Mouse (Mus musculus): ENCODE results near the gene Bicra. TPM values are rescaled to one million over a fixed set of nuclear protein-coding genes. Genes with fewer than 3 reads are reported as not detected.

Gene Bicra
- polyA plus RNA-seq, 1 experiment from 2014 or later: 1.6 TPM

DNA sequence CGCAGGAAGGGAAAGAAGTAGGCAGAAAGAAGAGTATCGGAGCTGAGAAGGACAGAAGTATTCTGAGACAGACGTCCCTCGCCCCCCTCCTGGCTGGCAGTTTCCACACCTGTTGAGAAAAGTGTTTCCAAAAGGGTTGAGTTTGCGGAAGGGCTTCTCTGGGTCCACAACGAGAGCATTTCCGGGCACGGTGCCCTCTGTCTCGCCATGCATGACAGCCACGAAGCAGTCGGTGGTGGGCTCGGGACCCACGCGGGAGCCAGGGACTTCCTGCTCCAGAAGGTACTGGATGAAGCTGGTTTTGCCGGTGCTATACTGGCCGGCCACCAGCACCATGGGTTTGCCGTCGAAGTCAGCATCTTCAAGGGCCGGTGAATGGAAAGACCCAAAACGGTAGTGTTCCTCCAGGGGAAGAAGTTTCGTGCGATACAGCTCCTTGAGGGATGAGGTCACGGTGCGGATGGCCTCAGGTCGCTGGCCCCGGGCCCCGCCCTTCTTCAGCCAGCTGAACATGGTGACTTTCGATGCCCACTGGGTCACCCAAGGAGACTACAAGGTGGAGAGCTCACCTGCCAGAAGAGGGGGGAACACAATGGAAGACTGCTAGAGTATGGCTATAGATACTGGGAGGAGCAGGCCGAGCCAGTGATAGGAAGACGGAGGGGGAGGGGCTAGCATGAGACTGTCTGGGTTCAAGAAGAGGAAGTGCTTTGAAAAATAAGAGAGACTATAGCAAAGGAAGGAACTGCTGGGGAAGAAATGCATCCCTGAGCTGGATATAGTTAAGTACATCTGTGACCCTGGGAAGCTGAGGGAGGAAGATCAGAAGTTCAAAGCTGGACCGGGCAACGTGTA is 83.7 kb downstream of the Bicra start:
- Histone ChIP-seq H3K4me2 (replicated peaks; ENCODE audit: low read depth) (peak overlapping the region; percentile 9; the same call in 1 of the 2 replicates), H3K9ac (ENCODE audit: low read depth, low read length) (no peak overlapping the region), H3K4me3 (ENCODE audit: low read depth, low read length) (no peak overlapping the region), H3K9me3 (ENCODE audit: control insufficient read depth) (no peaks in the 10 kb centered on the region), H3K36me3 (ENCODE audit: control insufficient read depth, insufficient read depth) (peaks cover 7% of the 10 kb centered on the region; the same call in 1 of the 2 replicates), H3K27me3 (replicated peaks; ENCODE audit: control insufficient read depth, insufficient read depth, low read length) (no peaks in the 10 kb centered on the region), H3K4me1 (replicated peaks; ENCODE audit: control insufficient read depth, insufficient read depth, low read length) (peaks cover 8% of the 10 kb centered on the region; the same call in 1 of the 2 replicates), H3K27ac (ENCODE audit: low read depth, low read length) (0 out of 2 replicates have a peak overlapping the region, but pooled peaks have one; percentile 75)
- TF ChIP-seq CTCF (IDR thresholded peaks at IDR 0.05; ENCODE audit: low read depth): no peak
- WGBS: 75% methylated on average over 32 of the region's 32 CpGs
- no peak for ATAC-seq

DNA sequence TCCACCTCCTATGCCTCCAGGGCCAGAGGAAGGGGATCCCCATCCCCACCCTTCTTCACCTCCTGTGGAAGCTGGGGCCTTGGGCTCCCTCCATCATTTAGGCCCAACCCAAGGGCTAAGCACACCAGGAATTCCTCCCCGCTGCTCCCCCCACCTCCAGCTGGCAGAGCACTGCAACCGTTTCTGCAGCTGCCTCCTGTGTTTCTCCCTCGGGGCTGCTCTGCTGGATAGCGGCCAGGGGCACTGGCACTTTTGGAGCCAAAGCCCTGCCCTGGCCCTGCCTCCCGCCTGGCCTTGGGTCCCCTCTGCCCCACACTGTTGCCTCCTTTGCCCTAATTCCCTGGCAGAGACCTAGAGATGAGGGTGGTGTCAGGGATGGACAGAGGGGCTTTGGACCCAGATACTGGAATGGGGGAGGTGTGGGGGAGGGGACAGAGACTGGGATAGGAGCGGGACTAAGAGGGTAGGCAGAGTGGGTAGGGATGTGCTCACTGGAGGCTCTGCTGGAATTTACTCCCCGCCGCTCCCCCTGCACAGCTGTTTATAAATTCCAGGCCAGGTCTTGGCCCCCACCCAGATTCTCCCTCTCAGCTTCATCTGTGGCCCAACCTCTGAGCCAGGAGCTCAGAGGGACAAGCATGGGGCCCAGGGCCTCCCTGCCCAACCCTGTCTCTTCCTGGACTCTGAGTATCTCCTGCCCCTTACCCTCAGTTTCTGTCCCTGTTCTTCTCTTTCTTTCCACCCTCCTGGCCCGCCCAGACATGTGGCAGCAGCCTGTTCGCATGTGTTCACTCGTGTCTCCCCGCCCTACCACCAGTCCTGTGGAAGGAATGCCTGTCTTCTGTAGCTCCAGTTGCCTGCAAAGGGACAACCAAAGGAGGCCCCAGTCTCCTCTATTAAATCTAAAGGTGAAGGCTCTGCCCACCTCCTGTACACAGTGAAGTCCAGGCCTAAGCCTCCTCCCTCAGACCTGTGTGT is 85.1 kb downstream of the Bicra start:
- WGBS: 31% methylated on average over 12 of the region's 12 CpGs
- TF ChIP-seq CTCF (IDR thresholded peaks at IDR 0.05; ENCODE audit: low read depth): no peak
- peak overlapping the region; percentile 75 for H3K27ac ChIP-seq (ENCODE audit: low read depth, low read length)
- H3K9me3 ChIP-seq (ENCODE audit: control insufficient read depth): no peaks in the 10 kb centered on the region
- H3K9ac ChIP-seq (ENCODE audit: low read depth, low read length): no peak overlapping the region
- no peaks in the 10 kb centered on the region for H3K27me3 ChIP-seq (replicated peaks; ENCODE audit: control insufficient read depth, insufficient read depth, low read length)
- peak; percentile 49; the same call in 1 of the 2 replicates for ATAC-seq
- 0 out of 2 replicates have a peak overlapping the region, but pooled peaks have one; percentile 27 for H3K4me2 ChIP-seq (replicated peaks; ENCODE audit: low read depth)
- H3K36me3 ChIP-seq (ENCODE audit: control insufficient read depth, insufficient read depth): peaks cover 9% of the 10 kb centered on the region; the same call in 1 of the 2 replicates
- H3K4me3 ChIP-seq (ENCODE audit: low read depth, low read length): no peak overlapping the region
- peaks cover 8% of the 10 kb centered on the region; the same call in 1 of the 2 replicates for H3K4me1 ChIP-seq (replicated peaks; ENCODE audit: control insufficient read depth, insufficient read depth, low read length)

DNA sequence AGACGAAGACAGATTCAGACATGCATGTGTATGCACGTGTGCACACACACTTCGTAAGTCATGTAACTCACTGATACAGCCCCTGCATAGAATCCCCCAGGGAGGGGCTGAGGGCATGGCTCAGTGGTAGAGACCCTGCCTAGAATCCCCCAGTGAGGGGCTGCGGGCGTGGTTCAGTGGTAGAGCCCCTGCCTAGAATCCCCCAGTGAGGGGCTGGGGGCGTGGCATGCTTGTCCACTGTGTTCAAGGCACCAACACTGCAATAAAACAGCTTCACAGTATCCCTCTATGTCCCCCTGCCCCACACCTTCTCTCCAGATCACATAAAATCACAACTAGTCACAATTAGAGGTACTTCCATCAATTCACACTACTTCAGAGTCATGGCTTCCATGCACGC is 85.9 kb downstream of the Bicra start:
- H3K36me3 ChIP-seq (ENCODE audit: control insufficient read depth, insufficient read depth): peaks cover 16% of the 10 kb centered on the region; the same call in 1 of the 2 replicates
- H3K4me2 ChIP-seq (replicated peaks; ENCODE audit: low read depth): no peak overlapping the region; the same call in 1 of the 2 replicates
- 0 out of 2 replicates have a peak overlapping the region, but pooled peaks have one; percentile 75 for H3K27ac ChIP-seq (ENCODE audit: low read depth, low read length)
- no peaks in the 10 kb centered on the region for H3K9me3 ChIP-seq (ENCODE audit: control insufficient read depth)
- H3K4me1 ChIP-seq (replicated peaks; ENCODE audit: control insufficient read depth, insufficient read depth, low read length): peaks cover 8% of the 10 kb centered on the region; the same call in 1 of the 2 replicates
- H3K9ac ChIP-seq (ENCODE audit: low read depth, low read length): no peak overlapping the region
- WGBS: 81% methylated on average over 7 of the region's 7 CpGs
- H3K4me3 ChIP-seq (ENCODE audit: low read depth, low read length): no peak overlapping the region
- ATAC-seq: no peak
- H3K27me3 ChIP-seq (replicated peaks; ENCODE audit: control insufficient read depth, insufficient read depth, low read length): no peaks in the 10 kb centered on the region
- no peak for TF ChIP-seq CTCF (IDR thresholded peaks at IDR 0.05; ENCODE audit: low read depth)

DNA sequence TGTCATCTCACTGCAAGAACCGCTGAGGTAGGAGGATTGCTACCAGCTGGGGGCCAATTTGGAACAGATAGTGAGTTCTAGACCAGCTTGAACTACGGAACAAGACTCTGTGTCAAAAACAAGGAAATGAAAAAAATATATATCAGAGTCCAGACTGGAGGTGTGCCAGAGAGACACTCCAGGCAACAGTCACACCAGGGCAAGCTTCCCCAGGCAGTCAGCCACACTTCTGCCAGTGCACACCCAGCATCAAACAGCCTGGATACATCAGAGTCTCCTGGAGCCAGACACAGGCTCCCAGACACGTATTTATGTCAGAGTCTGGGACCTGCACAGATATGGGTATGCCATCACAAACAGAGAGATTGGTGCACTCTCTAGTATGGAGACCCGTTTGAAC is 86.5 kb downstream of the Bicra start:
- Histone ChIP-seq H3K27me3 (replicated peaks; ENCODE audit: control insufficient read depth, insufficient read depth, low read length) (no peaks in the 10 kb centered on the region), H3K4me2 (replicated peaks; ENCODE audit: low read depth) (no peak overlapping the region), H3K9ac (ENCODE audit: low read depth, low read length) (no peak overlapping the region), H3K27ac (ENCODE audit: low read depth, low read length) (no peak overlapping the region), H3K36me3 (ENCODE audit: control insufficient read depth, insufficient read depth) (peaks cover 18% of the 10 kb centered on the region; the same call in 1 of the 2 replicates), H3K4me1 (replicated peaks; ENCODE audit: control insufficient read depth, insufficient read depth, low read length) (peaks cover 8% of the 10 kb centered on the region; the same call in 1 of the 2 replicates), H3K4me3 (ENCODE audit: low read depth, low read length) (no peak overlapping the region), H3K9me3 (ENCODE audit: control insufficient read depth) (no peaks in the 10 kb centered on the region)
- no peak for TF ChIP-seq CTCF (IDR thresholded peaks at IDR 0.05; ENCODE audit: low read depth)
- no peak for ATAC-seq
- 46% methylated on average over 4 of the region's 4 CpGs for WGBS

DNA sequence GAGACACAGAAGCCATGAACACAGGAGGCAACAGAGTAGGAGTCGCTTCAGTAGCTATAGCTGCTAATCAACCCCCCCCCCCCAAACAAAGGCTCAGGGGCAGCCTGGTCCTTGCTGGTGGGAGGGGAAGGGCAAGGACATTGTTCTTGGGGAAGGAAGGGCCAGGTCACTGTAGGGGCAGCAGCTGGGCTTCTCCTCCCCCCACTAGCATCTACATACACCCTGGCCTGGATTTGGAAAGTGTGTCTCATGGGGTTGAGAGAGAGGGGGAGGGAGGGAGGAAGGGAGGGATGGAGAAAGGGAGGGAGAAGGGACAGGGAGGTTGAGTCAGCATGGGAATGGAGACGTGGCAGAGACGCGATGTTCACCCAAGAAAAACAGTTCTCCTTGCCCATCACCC is 87.0 kb downstream of the Bicra start:
- no peak for ATAC-seq
- Histone ChIP-seq H3K27ac (ENCODE audit: low read depth, low read length) (no peak overlapping the region; the same call in 1 of the 2 replicates), H3K9ac (ENCODE audit: low read depth, low read length) (no peak overlapping the region), H3K27me3 (replicated peaks; ENCODE audit: control insufficient read depth, insufficient read depth, low read length) (no peaks in the 10 kb centered on the region), H3K4me3 (ENCODE audit: low read depth, low read length) (no peak overlapping the region), H3K4me2 (replicated peaks; ENCODE audit: low read depth) (no peak overlapping the region), H3K4me1 (replicated peaks; ENCODE audit: control insufficient read depth, insufficient read depth, low read length) (peaks cover 8% of the 10 kb centered on the region; the same call in 1 of the 2 replicates), H3K36me3 (ENCODE audit: control insufficient read depth, insufficient read depth) (peaks cover 18% of the 10 kb centered on the region; the same call in 1 of the 2 replicates), H3K9me3 (ENCODE audit: control insufficient read depth) (no peaks in the 10 kb centered on the region)
- no peak for TF ChIP-seq CTCF (IDR thresholded peaks at IDR 0.05; ENCODE audit: low read depth)
- 40% methylated on average over 4 of the region's 4 CpGs for WGBS
